Mouse (Mus musculus): ENCODE results near the gene Nap1l5.

The Nap1l5 gene

DNA sequence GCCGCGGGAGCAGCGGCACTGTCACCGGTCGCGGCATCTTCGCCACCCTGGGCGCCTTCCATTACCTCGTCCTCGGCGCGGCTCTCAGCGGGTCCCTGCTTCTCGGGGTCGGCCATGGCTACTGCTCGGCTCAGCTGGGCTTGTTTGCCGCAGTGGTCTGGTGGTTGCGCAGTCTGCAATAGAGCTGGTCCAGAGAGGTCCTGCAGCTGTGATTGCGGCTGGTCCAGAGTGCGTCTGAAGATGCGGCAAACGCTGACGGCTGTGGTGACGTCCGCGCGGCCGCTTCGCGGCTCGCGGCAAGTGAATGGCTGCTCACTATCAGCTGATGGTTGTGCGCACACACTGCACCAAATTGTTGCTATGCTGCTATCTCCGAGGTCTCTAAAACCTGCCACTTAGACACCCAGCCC lies at the start of gene Nap1l5:
TSS of gene Nap1l5 (minus strand) at position 225 of the 410 bp plus-strand sequence.
- peak; percentile 84 to 86 for DNase-seq

DNA sequence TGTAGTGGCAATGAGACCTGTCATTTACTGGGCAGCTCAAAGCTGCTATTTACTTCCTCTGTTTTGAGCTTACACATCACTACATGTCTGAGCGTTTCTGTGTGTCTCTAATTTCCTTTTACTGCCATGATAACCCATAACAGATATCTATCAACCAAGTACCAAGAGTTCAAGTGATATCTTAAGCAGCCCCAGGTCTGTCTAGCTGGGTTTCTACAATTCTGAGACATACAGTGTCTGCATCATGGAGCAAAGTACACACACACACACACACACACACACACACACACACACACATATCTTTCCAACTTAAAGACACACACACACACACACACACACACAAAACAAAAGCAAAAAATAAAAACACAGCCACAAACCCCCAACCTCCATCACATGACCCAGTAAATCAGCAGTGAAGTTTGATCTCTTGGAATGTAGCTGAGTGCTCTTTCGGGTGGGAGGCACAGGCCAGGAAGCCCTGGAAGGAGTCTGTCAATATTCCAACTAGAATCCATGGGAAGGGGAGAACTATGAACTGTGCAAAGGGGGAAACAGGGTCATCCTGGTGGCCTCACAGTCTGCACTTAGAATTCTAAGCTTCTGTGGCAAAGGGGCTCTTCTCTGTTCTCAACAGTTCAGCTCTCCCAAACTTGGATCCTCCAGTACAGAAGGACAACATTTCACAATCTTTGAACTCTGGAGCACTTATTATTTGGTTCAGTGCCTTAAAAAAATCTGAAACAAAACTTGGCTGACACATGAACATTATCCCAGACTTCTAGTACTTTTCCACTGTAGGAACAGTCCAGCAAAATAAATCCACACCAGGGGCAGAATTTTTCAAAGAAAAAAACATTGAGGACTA lies 44.5 kb upstream of the Nap1l5 start:
- no peak for DNase-seq

- DNase-seq = no peak
These were observed 43.5 kb upstream of the Nap1l5 start for GRCm38 (mm10) chr6:58950410-58950809.

DNA sequence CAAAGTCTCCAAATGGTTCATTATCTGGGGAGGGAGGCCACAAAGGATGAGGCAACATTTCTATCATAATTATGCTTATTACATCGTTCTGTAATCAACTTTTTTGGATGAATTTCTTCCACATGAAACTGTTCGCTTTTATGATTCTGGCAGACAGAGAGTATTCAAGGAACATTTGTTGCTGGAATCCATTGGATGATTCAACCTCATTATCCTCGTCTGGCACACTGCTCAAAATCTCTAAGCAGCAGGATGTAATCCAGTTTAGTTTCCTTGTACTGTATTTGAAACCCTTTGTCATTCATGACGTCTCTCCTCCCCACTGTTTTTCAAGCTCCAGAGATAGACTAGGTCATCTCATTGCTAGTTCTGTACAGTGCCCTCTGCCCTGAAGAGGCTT lies 40.0 kb upstream of the Nap1l5 start:
- DNase-seq = no peak

- no peak for DNase-seq
These were observed 39.4 kb upstream of the Nap1l5 start for GRCm38 (mm10) chr6:58946246-58946645.

GRCm38 (mm10) chr6:58943958-58944357 lies 37.1 kb upstream of the Nap1l5 start:
- DNase-seq = no peak

DNA sequence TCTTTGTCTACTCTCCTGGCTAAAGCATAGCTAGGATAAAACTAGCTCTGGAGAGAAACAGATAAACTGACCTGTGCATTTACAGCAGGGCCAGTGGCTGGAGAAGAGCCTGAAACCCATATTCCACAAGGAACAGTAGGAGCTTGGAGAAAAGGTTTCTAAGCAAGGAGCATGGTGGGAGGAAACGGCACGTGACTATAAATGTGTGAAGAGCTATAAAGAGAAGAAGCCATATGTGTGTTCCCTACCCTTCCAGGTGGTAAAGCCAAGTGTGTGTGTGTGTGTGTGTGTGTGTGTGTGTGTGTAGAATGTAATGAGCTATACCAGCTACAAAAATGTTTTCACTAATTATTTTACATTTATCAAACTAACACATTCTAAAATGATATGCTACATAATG lies 35.4 kb upstream of the Nap1l5 start:
- DNase-seq = no peak

DNA sequence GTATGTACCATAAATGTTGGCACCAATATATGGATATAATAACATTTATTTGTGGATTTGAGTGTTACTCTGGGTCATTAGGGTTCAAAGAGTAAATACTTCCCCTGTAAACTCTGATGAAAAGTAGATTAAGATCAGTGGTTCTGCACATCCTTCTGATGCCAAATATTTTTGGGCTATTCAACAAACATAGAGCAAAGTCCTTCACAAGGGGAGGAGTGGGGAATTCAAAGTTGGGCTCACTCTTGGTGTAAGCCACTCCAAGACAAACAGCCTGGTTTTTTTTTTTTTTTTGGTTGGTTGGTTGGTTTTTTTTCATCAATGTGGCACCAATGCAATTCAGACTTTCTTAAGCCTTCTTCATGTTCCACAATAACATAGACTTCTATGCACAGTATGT lies 30.9 kb upstream of the Nap1l5 start:
- no peak for DNase-seq

DNA sequence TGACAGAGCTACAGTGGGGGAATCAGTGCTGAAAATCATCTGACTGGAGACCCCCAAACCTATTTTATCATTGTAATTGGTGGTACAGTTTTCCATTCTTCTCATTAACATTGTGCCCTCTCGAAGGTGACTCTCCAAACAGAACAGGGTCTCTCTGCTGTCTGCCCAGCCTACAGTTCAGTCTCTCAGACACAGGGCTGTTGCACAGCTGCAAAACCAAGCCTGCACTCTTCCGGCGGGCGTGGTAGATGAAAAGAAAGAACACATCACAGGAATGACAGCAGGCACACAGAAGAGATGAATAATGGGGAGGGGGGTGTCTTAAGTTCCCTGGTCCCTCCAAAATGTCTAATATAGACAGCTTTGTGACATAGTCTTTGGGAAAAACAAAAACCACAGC lies 27.3 kb upstream of the Nap1l5 start:
- DNase-seq = no peak

GRCm38 (mm10) chr6:58933189-58933913 lies 26.5 kb upstream of the Nap1l5 start:
- DNase-seq = peak; percentile 58 to 63

DNA sequence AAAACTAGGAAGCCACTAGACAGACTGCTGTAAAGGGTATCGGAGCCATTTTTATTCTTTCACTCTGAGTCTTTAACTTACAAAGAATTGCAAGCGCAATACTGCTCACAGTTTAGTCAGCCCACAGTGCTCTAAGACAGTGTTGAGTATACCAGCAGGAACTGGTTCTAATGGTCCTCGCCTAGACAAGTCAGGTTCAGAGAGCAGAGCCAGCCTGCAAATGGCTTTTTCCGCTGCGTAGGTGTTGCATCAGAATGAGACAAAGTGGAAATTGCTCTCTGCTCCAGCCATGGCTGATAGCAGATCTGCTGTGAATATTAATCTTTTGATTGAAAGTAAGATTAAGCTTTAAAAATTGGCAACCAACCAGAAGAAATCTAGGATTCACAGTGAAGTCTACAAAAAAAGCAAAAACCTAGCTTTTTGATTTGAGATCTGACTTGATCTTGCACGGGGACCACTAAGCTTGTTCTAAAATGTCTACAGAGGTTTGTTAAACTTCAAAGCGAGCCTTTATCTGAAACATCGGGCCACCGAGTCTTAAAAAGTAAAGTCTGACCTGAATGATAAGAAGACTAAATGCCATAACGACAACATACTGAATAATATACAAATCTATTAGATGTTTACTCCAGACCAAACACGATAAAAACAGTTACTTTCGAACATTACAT lies 25.8 kb upstream of the Nap1l5 start:
- DNase-seq = no peak

DNA sequence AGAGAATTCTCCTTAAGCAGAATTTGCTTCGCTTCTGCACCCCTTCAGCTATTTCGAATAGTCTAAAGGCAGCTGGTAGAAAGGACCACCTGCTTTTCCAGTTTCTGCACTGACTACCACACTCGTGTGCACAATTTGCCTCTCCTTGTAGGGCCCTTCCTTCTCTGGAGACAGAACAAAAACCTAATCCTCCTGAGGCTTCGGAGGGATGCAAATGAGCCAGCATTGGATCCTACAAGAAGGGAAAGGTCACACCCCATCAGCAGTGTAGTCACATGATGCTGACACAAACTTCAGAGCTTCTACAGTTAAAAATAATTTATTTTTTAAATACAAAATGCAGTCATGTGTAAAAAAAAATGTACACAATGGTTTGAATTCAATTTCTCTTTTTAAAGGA lies 24.3 kb upstream of the Nap1l5 start:
- no peak for DNase-seq

DNA sequence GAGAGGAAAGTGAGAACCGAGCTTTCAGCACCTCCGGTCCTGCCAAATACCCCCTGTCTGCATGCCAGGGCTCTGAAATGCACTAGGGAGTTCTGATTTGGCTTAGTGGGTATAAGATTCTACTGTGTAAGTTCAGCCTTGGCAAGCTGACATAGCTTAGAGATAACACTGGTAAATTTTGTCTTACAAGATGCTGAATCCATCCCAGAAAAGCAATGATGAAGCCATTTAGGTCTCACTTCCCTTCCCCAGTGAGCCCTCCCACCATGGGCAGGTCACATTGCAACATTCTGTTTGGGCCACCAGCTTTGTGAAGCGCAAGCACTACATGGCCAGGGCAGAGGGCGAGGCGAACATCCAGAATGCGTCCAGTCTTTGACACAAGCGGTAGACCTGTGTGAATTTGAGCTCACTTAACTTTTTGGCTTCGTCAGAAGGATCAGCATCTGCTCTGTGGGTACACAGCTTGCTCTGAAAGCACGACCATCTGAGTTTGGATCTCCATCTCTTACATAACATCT lies 23.1 kb upstream of the Nap1l5 start:
- peak; percentile 18 to 23 for DNase-seq

DNA sequence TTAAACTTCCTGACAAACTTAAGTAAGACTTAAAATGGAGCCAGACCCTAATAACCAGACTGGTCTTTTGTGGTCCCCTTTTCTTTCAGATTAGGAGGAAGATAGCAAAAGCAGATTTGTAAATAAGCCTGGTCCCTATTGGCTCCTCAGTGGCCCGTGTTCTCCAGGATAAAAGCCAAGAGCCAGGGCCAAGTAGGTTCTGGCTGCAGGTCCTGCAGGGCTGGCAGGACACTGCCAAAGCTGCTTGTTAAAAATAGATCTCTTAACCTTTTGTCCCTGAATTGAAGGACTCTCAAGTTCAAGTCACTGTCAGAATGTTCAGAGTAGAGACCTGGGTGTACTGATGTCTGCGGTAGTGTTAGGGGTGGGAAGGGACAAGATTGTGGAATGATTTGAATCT lies 21.0 kb upstream of the Nap1l5 start:
- DNase-seq = peak; percentile 78 to 87

DNA sequence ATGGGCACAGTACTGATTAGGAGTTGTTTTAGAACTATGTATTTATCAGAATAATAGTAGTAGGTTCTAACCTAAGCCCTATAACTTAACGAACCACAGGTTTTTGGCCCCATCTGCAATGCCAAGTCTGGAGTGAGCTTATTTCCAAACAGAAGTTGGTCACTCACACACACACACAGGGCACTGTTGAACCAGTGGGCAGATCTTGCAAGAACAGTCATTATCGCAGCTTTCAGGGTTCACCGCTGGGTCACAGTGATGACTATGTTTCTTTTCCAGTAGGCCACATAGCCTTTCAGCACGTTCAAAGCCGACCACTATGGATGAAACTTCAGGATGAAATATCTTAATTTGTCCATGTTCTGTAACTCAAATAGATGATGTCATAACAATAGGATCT lies 15.6 kb upstream of the Nap1l5 start:
- DNase-seq = no peak

- DNase-seq = peak in 1 of 2 experiments; percentile 49
These were observed 14.7 kb upstream of the Nap1l5 start for GRCm38 (mm10) chr6:58921623-58922022.

DNA sequence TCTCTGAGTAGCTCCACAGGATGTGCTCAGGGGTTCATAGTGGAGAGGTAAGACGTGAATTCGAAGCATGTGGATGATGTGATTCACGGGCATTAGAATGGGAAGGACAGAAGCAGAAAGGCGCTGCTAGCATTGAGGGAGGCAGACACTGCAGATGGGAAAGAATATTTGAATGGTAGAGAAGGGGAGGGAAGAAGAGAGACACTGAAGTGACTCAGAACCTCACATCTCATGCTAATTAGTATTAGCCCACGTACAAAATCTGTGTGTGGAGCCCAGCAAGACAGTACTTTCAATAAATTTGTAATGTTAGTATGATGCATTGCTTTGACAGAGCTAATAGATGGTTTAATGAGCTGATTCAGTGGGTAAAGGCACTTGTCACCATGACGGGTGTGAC lies 13.9 kb upstream of the Nap1l5 start:
- no peak for DNase-seq

DNA sequence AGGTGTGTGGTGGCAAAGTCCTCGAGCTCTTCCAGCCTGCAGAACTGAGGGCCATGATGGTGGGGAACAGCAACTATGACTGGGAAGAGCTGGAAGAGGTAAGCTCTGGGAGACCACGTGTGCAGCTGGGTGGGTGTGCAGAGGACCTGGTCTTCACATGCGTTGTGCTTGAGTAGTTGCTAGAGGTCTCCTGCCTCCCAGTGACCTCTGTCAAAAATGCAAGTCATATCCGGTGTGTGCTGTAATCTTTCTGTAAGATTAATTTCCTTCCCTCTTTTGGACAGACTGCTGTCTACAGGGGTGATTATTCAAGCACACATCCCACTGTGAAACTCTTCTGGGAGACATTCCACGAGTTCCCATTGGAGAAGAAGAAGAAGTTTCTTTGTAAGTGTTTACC lies 9.6 kb upstream of the Nap1l5 start:
- no peak for DNase-seq

GRCm38 (mm10) chr6:58913971-58914370 lies 7.1 kb upstream of the Nap1l5 start:
- no peak for DNase-seq

GRCm38 (mm10) chr6:58913551-58913950 lies 6.7 kb upstream of the Nap1l5 start:
- no peak for DNase-seq

- no peak for DNase-seq
These were observed 6.0 kb upstream of the Nap1l5 start for GRCm38 (mm10) chr6:58912842-58913241.

DNA sequence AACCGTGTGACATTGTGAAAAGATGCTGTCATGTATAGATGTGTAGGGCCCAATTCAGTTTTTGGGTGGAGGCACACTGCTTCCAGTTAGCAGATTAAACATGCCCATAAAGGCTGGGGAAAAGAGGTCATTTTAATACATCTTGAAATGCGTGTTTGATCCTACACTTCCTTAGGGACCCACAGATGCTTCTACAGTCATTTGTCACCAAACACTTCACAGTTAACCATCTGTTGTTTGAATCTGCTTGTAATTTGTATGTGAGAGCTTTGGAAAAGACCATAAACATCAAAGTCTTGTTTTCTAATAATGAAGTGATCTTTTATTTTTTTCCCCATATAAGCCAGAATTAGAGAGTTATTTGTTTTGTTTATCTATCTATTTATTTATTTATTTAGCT lies 915 bp upstream of the Nap1l5 start:
- DNase-seq = no peak

DNA sequence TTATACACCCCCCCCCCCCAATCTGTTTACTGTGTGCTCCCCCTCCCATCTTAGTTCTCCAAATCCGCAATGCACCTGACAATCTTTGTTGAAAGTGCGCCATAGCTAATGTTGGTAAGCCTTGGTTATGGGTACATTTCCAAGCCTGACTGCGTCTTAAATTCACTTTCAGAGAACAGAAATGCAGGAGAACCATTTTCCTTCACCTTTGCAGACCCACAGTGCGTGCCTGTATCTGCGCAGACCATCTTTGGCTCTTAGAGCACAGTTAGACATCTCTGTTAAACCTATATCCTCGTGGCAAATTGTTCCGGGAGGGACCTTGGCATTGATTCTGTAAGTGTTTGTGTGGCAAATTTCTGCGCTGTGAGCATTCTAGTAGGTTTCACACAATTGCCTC lies 460 bp upstream of the Nap1l5 start:
- DNase-seq = no peak

Measured in cerebellum, adult 18-20 months (tissue).